Mouse (Mus musculus) midbrain, embryonic 11.5 days (tissue): ENCODE measurements at regions not wholly inside any gene's neighbourhood (a gene's known extent, or its start where the extent isn't known, plus 50 kb on each side); places are given as distances from the start of the nearest gene placed in this dataset.

Source experiments
- ATAC-seq: fragments of 200-750 bp; cut with Nextera tagmentation; 2 replicates; pipeline ENCODE4 v1.8.0; 2017; ENCODE audit warnings: moderate TSS enrichment, moderate library complexity; ENCODE audit not compliant: low FRiP score
- DNase-seq: peaks from one replicate; pipeline ENCODE4 v3.0.0; 2015; ENCODE audit warnings: low spot score; ENCODE audit errors: missing footprints
- H3K27ac ChIP-seq: fragments of 300-500 bp; sonication (generic); 2 replicates; pipeline ENCODE4 v1.5.1; 2014; ENCODE audit warnings: low read depth, low read length
- H3K27me3 ChIP-seq: fragments of 300-500 bp; sonication (generic); 2 replicates; pipeline ENCODE4 v1.6.1; 2014; ENCODE audit warnings: mild to moderate bottlenecking, low read length, moderate library complexity, mixed read lengths; ENCODE audit not compliant: control insufficient read depth, insufficient read depth
- H3K36me3 ChIP-seq: fragments of 300-500 bp; sonication (generic); 2 replicates; pipeline ENCODE4 v1.6.1; 2014; ENCODE audit warnings: mild to moderate bottlenecking, low read length, moderate library complexity, mixed read lengths; ENCODE audit not compliant: control insufficient read depth, insufficient read depth
- H3K4me1 ChIP-seq: fragments of 300-500 bp; sonication (generic); 2 replicates; pipeline ENCODE4 v1.6.1; 2014; ENCODE audit warnings: low read length; ENCODE audit not compliant: control insufficient read depth, insufficient read depth
- H3K4me2 ChIP-seq: fragments of 300-500 bp; sonication (generic); 2 replicates; pipeline ENCODE4 v1.6.1; 2014; ENCODE audit warnings: mild to moderate bottlenecking, moderate library complexity
- H3K4me3 ChIP-seq: fragments of 300-500 bp; sonication (generic); 2 replicates; pipeline ENCODE4 v1.5.1; 2014; ENCODE audit warnings: low read depth, low read length
- H3K9ac ChIP-seq: fragments of 300-500 bp; sonication (generic); 2 replicates; pipeline ENCODE4 v1.6.1; 2014; ENCODE audit warnings: low read length
- H3K9me3 ChIP-seq: fragments of 300-500 bp; sonication (generic); 2 replicates; pipeline ENCODE4 v1.6.1; 2016; ENCODE audit warnings: low read length; ENCODE audit not compliant: control insufficient read depth
- WGBS: fragments of 180-500 bp; shearing (Covaris S2); extraction: QIAGEN DNeasy Blood & Tissue Kit; methylation state at CpG from one replicate; pipeline ENCODE4 v1.1.7; 2014; 5-methylcytosine and 5-hydroxymethylcytosine counted together

GRCm38 (mm10) chr13:45307226-45307625 lies 82.3 kb upstream of the Mylip start:
- H3K4me2 ChIP-seq, result no peak overlapping the region
- no peaks in the 10 kb centered on the region for H3K36me3 ChIP-seq
- no peaks in the 10 kb centered on the region for H3K4me1 ChIP-seq
- H3K27ac ChIP-seq, result no peak overlapping the region
- H3K27me3 ChIP-seq, result no peaks in the 10 kb centered on the region
- no peaks in the 10 kb centered on the region for H3K9me3 ChIP-seq
- no peak overlapping the region for H3K4me3 ChIP-seq
- DNase-seq (no peak), ATAC-seq (no peak)
- 90% methylated on average over 3 of the region's 3 CpGs for WGBS
- no peak overlapping the region for H3K9ac ChIP-seq

- 74% methylated on average over 6 of the region's 6 CpGs for WGBS
- H3K27ac ChIP-seq, result no peak overlapping the region
These were observed 69.9 kb upstream of the Mylip start for GRCm38 (mm10) chr13:45319646-45320045.

GRCm38 (mm10) chr13:45325736-45326293 lies 63.7 kb upstream of the Mylip start:
- no peaks in the 10 kb centered on the region for H3K9me3 ChIP-seq
- no peak for ATAC-seq
- H3K27ac ChIP-seq, result no peak overlapping the region
- H3K4me2 ChIP-seq, result no peak overlapping the region
- no peak overlapping the region for H3K9ac ChIP-seq
- no peak for DNase-seq
- no peak overlapping the region for H3K4me3 ChIP-seq
- H3K27me3 ChIP-seq, result no peaks in the 10 kb centered on the region
- WGBS, result 64% methylated on average over 7 of the region's 7 CpGs
- H3K4me1 ChIP-seq, result no peaks in the 10 kb centered on the region
- H3K36me3 ChIP-seq, result no peaks in the 10 kb centered on the region

More at GRCm38 (mm10) chr13:45319646-45320045, 69.9 kb upstream of the Mylip start:
- H3K4me1 ChIP-seq, result no peaks in the 10 kb centered on the region; the same call in 1 of the 2 replicates
- H3K4me3 ChIP-seq, result no peak overlapping the region
- no peaks in the 10 kb centered on the region for H3K36me3 ChIP-seq
- H3K27me3 ChIP-seq, result no peaks in the 10 kb centered on the region
- no peak overlapping the region for H3K9ac ChIP-seq
- no peak for DNase-seq
- H3K9me3 ChIP-seq, result no peaks in the 10 kb centered on the region
- no peak overlapping the region for H3K4me2 ChIP-seq
- no peak for ATAC-seq

GRCm38 (mm10) chr13:45326751-45327150 lies 62.8 kb upstream of the Mylip start:
- H3K36me3 ChIP-seq, result no peaks in the 10 kb centered on the region
- no peak overlapping the region for H3K4me2 ChIP-seq
- no peaks in the 10 kb centered on the region for H3K9me3 ChIP-seq
- DNase-seq (no peak), ATAC-seq (no peak)
- no peaks in the 10 kb centered on the region for H3K4me1 ChIP-seq
- WGBS, result 94% methylated on average over 6 of the region's 6 CpGs
- H3K27ac ChIP-seq, result no peak overlapping the region
- H3K4me3 ChIP-seq, result no peak overlapping the region
- no peaks in the 10 kb centered on the region for H3K27me3 ChIP-seq
- H3K9ac ChIP-seq, result no peak overlapping the region

- Histone ChIP-seq H3K27me3 (no peaks in the 10 kb centered on the region), H3K9me3 (no peaks in the 10 kb centered on the region), H3K4me2 (no peak overlapping the region), H3K4me1 (no peaks in the 10 kb centered on the region), H3K27ac (no peak overlapping the region), H3K36me3 (no peaks in the 10 kb centered on the region), H3K9ac (no peak overlapping the region), H3K4me3 (no peak overlapping the region)
- no peak for DNase-seq
- WGBS, result 85% methylated on average over 8 of the region's 8 CpGs
- ATAC-seq, result no peak
These were observed 59.0 kb upstream of the Mylip start for GRCm38 (mm10) chr13:45330561-45330960.

GRCm38 (mm10) chr13:45332031-45332430 lies 57.5 kb upstream of the Mylip start:
- Histone ChIP-seq H3K4me2 (no peak overlapping the region), H3K9ac (no peak overlapping the region), H3K4me3 (no peak overlapping the region), H3K9me3 (no peaks in the 10 kb centered on the region), H3K36me3 (no peaks in the 10 kb centered on the region), H3K4me1 (no peaks in the 10 kb centered on the region), H3K27me3 (no peaks in the 10 kb centered on the region), H3K27ac (no peak overlapping the region)
- ATAC-seq (no peak), DNase-seq (no peak)
- 94% methylated on average over 3 of the region's 3 CpGs for WGBS

- ATAC-seq (no peak), DNase-seq (no peak)
- 85% methylated on average over 5 of the region's 5 CpGs for WGBS
- Histone ChIP-seq H3K36me3 (no peaks in the 10 kb centered on the region), H3K4me1 (no peaks in the 10 kb centered on the region), H3K9me3 (no peaks in the 10 kb centered on the region), H3K27me3 (no peaks in the 10 kb centered on the region), H3K4me2 (no peak overlapping the region), H3K27ac (no peak overlapping the region), H3K4me3 (no peak overlapping the region), H3K9ac (no peak overlapping the region)
These were observed 55.9 kb upstream of the Mylip start for GRCm38 (mm10) chr13:45333634-45334033.
